Comparison of ENCODE assay signal across 8 mouse cellular contexts in the genomic region with DNA sequence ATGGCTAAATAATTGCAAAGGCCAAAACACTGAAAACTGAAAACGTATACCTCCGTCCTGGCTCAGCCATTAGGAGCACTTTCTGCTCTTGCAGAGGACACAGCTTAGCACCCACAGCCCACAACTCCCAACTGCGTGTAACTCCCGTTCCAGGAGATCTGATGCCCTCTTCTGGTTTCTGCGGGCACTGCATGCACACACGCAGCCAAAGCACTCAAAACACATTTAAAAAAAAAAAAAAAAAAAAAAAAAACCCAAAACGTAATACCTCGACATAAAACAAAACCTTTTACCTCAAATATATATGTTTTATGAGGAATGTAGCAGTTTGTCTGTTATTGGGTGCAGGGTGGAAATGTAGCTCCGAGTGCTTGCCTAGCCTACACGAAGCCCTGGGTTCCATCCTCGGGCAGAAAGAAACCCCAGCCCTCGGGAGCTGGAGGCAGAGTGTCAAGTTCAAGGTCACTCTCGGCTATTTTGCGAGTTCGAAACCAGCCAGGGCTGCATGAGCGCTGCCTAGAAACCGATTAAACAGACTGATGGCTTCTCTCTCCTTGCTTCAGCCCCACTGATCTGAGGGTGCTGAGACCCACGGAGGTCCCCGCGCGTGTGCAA. TPM values are rescaled to one million over a fixed set of nuclear protein-coding genes. Genes with fewer than 3 reads are reported as not detected.
DNase-seq lines count a peak whose midpoint lies in the region; ATAC-seq and TF ChIP-seq lines count a peak whose summit lies in the region.

No protein-coding gene starts in this region.

- peak; percentile 75 for TF ChIP-seq CTCF in bone marrow, adult 2 months (IDR thresholded peaks at IDR 0.05; ENCODE audit: control insufficient read depth, insufficient read depth, low read length)

- no peak for TF ChIP-seq POLR2A in bone marrow, adult 2 months (IDR thresholded peaks at IDR 0.05; ENCODE audit: borderline replicate concordance, control insufficient read depth, low read depth, low read length)

- H3K27me3 ChIP-seq in embryonic facial prominence, embryonic 15.5 days: no peaks in the 10 kb centered on the region
- H3K27me3 ChIP-seq in heart, embryonic 10.5 days (ENCODE audit: insufficient read depth, poor library complexity, severe bottlenecking): no peaks in the 10 kb centered on the region
- no peaks in the 10 kb centered on the region for H3K27me3 ChIP-seq in kidney, embryonic 15.5 days

- WGBS in bone marrow, adult 2 months: 1% methylated on average over 21 of the region's 21 CpGs
- 2% methylated on average over 21 of the region's 21 CpGs for WGBS in embryonic facial prominence, embryonic 15.5 days
- 2% methylated on average over 21 of the region's 21 CpGs for WGBS in heart, embryonic 10.5 days
- whole genome bisulfite sequencing in kidney, embryonic 15.5 days: 2% methylated on average over 21 of the region's 21 CpGs

- H3K9me3 ChIP-seq in embryonic facial prominence, embryonic 15.5 days (replicated peaks): no peaks in the 10 kb centered on the region
- H3K9me3 ChIP-seq in heart, embryonic 10.5 days: no peaks in the 10 kb centered on the region
- no peaks in the 10 kb centered on the region for H3K9me3 ChIP-seq in kidney, embryonic 15.5 days (replicated peaks)

- peaks cover 16% of the 10 kb centered on the region for H3K36me3 ChIP-seq in embryonic facial prominence, embryonic 15.5 days
- H3K36me3 ChIP-seq in heart, embryonic 10.5 days: peaks cover 23% of the 10 kb centered on the region
- peaks cover 24% of the 10 kb centered on the region for H3K36me3 ChIP-seq in kidney, embryonic 15.5 days

- peak overlapping the region; percentile 91 for H3K9ac ChIP-seq in embryonic facial prominence, embryonic 15.5 days
- H3K9ac ChIP-seq in kidney, embryonic 15.5 days: peak overlapping the region; percentile 82

- peak overlapping the region; percentile 88 for H3K27ac ChIP-seq in bone marrow, adult 2 months (ENCODE audit: control insufficient read depth, insufficient read depth, low read depth, low read length, poor library complexity)
- H3K27ac ChIP-seq in embryonic facial prominence, embryonic 15.5 days (replicated peaks): peak overlapping the region; percentile 95
- peak overlapping the region; percentile 95 for H3K27ac ChIP-seq in heart, embryonic 10.5 days
- H3K27ac ChIP-seq in kidney, embryonic 15.5 days: peak overlapping the region; percentile 96

- peak overlapping the region; percentile 96 for H3K4me3 ChIP-seq in bone marrow, adult 2 months (replicated peaks; ENCODE audit: control insufficient read depth, low read depth, low read length)
- H3K4me3 ChIP-seq in embryonic facial prominence, embryonic 15.5 days (replicated peaks): peak overlapping the region; percentile 98
- H3K4me3 ChIP-seq in heart, embryonic 10.5 days: peak overlapping the region; percentile 96
- peak overlapping the region; percentile 98 for H3K4me3 ChIP-seq in kidney, embryonic 15.5 days (replicated peaks)

- peak; percentile 92 for DNase-seq in 416B (ENCODE audit: low read depth)
- peak; percentile 91 for DNase-seq in heart, embryonic 10.5 days (ENCODE audit: low spot score)
- DNase-seq in liver: peak; percentile 87
- DNase-seq in spleen, postnatal 4 days (ENCODE audit: low spot score in 2 of 2): peak; percentile 84 to 93

- ATAC-seq in embryonic facial prominence, embryonic 15.5 days (ENCODE audit: insufficient number of reproducible peaks, low FRiP score, low TSS enrichment, low read depth): no peak; the same call in 1 of the 2 replicates
- ATAC-seq in kidney, embryonic 15.5 days (replicated peaks; ENCODE audit: low FRiP score): no peak
- ATAC-seq in monocyte, adult 5-6 weeks (replicated peaks; ENCODE audit: insufficient number of reproducible peaks, low FRiP score, low TSS enrichment, poor library complexity, severe bottlenecking): 0 out of 2 replicates have a peak, but pooled peaks have one; percentile 40

- H3K4me1 ChIP-seq in bone marrow, adult 2 months (ENCODE audit: control insufficient read depth, insufficient read depth, low read length): peaks cover 1% of the 10 kb centered on the region; the same call in 1 of the 2 replicates
- peaks cover 17% of the 10 kb centered on the region for H3K4me1 ChIP-seq in embryonic facial prominence, embryonic 15.5 days
- peaks cover 3% of the 10 kb centered on the region; the same call in 1 of the 2 replicates for H3K4me1 ChIP-seq in heart, embryonic 10.5 days
- peaks cover 14% of the 10 kb centered on the region for H3K4me1 ChIP-seq in kidney, embryonic 15.5 days

- H3K4me2 ChIP-seq in embryonic facial prominence, embryonic 15.5 days (replicated peaks): peak overlapping the region; percentile 79
- H3K4me2 ChIP-seq in kidney, embryonic 15.5 days: peak overlapping the region; percentile 89

RNA-seq across cellular contexts. Expression of gene Edrf1, which starts 0.5 kb away (rescaled TPM):
- 7.1 and 23.3 TPM in 2 replicates for polyA plus RNA-seq in bone marrow, adult 2 months (2011; ENCODE audit: insufficient read depth, insufficient read length, low replicate concordance, missing spikeins)
- 16.6 and 17.7 TPM in 2 replicates for polyA plus RNA-seq in embryonic facial prominence, embryonic 15.5 days (2015; fragmentation: Nextera tagmentation; extraction: Ambion mirVana)
- polyA plus RNA-seq in heart, embryonic 10.5 days (2016; fragmentation: Nextera tagmentation; extraction: Ambion mirVana): 15.4 and 15.5 TPM in 2 replicates
- polyA plus RNA-seq in kidney, embryonic 15.5 days (2015; fragmentation: Nextera tagmentation; extraction: Ambion mirVana): 21.6 and 24.2 TPM in 2 replicates
- total RNA-seq in monocyte, adult 5-6 weeks (2017): 37.3 to 59.4 TPM (median 39.0 TPM) in 3 replicates

RNA-seq across cellular contexts. Expression of gene Tex36, which starts 34.9 kb away (rescaled TPM):
- not detected in 2 replicates for polyA plus RNA-seq in bone marrow, adult 2 months (2011; ENCODE audit: insufficient read depth, insufficient read length, low replicate concordance, missing spikeins)
- not detected in 2 replicates for polyA plus RNA-seq in embryonic facial prominence, embryonic 15.5 days (2015; fragmentation: Nextera tagmentation; extraction: Ambion mirVana)
- not detected in 2 replicates for polyA plus RNA-seq in heart, embryonic 10.5 days (2016; fragmentation: Nextera tagmentation; extraction: Ambion mirVana)
- polyA plus RNA-seq in kidney, embryonic 15.5 days (2015; fragmentation: Nextera tagmentation; extraction: Ambion mirVana): not detected in 2 replicates
- total RNA-seq in monocyte, adult 5-6 weeks (2017): not detected in 3 replicates

RNA-seq across cellular contexts. Expression of gene Mmp21, which starts 43.0 kb away (rescaled TPM):
- not detected in 2 replicates for polyA plus RNA-seq in bone marrow, adult 2 months (2011; ENCODE audit: insufficient read depth, insufficient read length, low replicate concordance, missing spikeins)
- 0.13 and 0.17 TPM in 2 replicates for polyA plus RNA-seq in embryonic facial prominence, embryonic 15.5 days (2015; fragmentation: Nextera tagmentation; extraction: Ambion mirVana)
- polyA plus RNA-seq in heart, embryonic 10.5 days (2016; fragmentation: Nextera tagmentation; extraction: Ambion mirVana): not detected in 2 replicates
- 0.09 and 0.18 TPM in 2 replicates for polyA plus RNA-seq in kidney, embryonic 15.5 days (2015; fragmentation: Nextera tagmentation; extraction: Ambion mirVana)
- total RNA-seq in monocyte, adult 5-6 weeks (2017): not detected in 3 replicates
